Mouse (Mus musculus): ENCODE results near the gene Sept11. TPM values are rescaled to one million over a fixed set of nuclear protein-coding genes. Genes with fewer than 3 reads are reported as not detected.

The Sept11 gene
- polyA plus RNA-seq, 1 experiment from 2014 or later = 22.9 TPM

- Histone ChIP-seq H3K4me2 (peak overlapping the region; percentile 61), H3K4me3 (replicated peaks) (0 out of 2 replicates have a peak overlapping the region, but pooled peaks have one; percentile 91)
- WGBS (ENCODE audit: insufficient replicate concordance) = 71% methylated on average over 1 of the region's 1 CpGs
These were observed 114.3 kb downstream of the Sept11 start for GRCm38 (mm10) chr5:93207555-93207954.

GRCm38 (mm10) chr5:93218375-93218774 lies 125.1 kb downstream of the Sept11 start:
- Histone ChIP-seq H3K36me3 (replicated peaks) (no peaks in the 10 kb centered on the region), H3K9me3 (replicated peaks) (no peaks in the 10 kb centered on the region), H3K9ac (no peak overlapping the region), H3K27ac (replicated peaks) (no peak overlapping the region), H3K4me2 (no peak overlapping the region), H3K27me3 (peaks cover 3% of the 10 kb centered on the region; the same call in 1 of the 2 replicates), H3K4me3 (replicated peaks) (no peak overlapping the region), H3K4me1 (replicated peaks) (no peaks in the 10 kb centered on the region)
- no peak for ATAC-seq (ENCODE audit: insufficient read depth)
- 68% methylated on average over 3 of the region's 3 CpGs for WGBS (ENCODE audit: insufficient replicate concordance)

More at GRCm38 (mm10) chr5:93207555-93207954, 114.3 kb downstream of the Sept11 start:
- H3K27ac ChIP-seq (replicated peaks) = 0 out of 2 replicates have a peak overlapping the region, but pooled peaks have one; percentile 95
- H3K36me3 ChIP-seq (replicated peaks) = no peaks in the 10 kb centered on the region
- no peak for ATAC-seq (ENCODE audit: insufficient read depth)
- peaks cover 26% of the 10 kb centered on the region for H3K4me1 ChIP-seq (replicated peaks)
- H3K27me3 ChIP-seq = no peaks in the 10 kb centered on the region
- H3K9ac ChIP-seq = 0 out of 2 replicates have a peak overlapping the region, but pooled peaks have one; percentile 96
- no peaks in the 10 kb centered on the region for H3K9me3 ChIP-seq (replicated peaks)

- Histone ChIP-seq H3K27me3 (peaks cover 9% of the 10 kb centered on the region; the same call in 1 of the 2 replicates), H3K27ac (replicated peaks) (no peak overlapping the region)
- WGBS (ENCODE audit: insufficient replicate concordance) = 54% methylated on average over 3 of the region's 3 CpGs
These were observed 128.4 kb downstream of the Sept11 start for GRCm38 (mm10) chr5:93221661-93222060.

GRCm38 (mm10) chr5:93224549-93224948 lies 131.3 kb downstream of the Sept11 start:
- H3K9ac ChIP-seq = no peak overlapping the region
- H3K4me3 ChIP-seq (replicated peaks) = no peak overlapping the region
- H3K36me3 ChIP-seq (replicated peaks) = no peaks in the 10 kb centered on the region
- 63% methylated on average over 2 of the region's 2 CpGs for whole genome bisulfite sequencing (ENCODE audit: insufficient replicate concordance)
- H3K4me2 ChIP-seq = no peak overlapping the region
- H3K9me3 ChIP-seq (replicated peaks) = no peaks in the 10 kb centered on the region
- no peak for ATAC-seq (ENCODE audit: insufficient read depth)
- H3K4me1 ChIP-seq (replicated peaks) = peaks cover 23% of the 10 kb centered on the region
- H3K27ac ChIP-seq (replicated peaks) = no peak overlapping the region
- H3K27me3 ChIP-seq = peaks cover 9% of the 10 kb centered on the region; the same call in 1 of the 2 replicates

More at GRCm38 (mm10) chr5:93221661-93222060, 128.4 kb downstream of the Sept11 start:
- no peak overlapping the region for H3K4me3 ChIP-seq (replicated peaks)
- no peak overlapping the region for H3K9ac ChIP-seq
- ATAC-seq (ENCODE audit: insufficient read depth) = no peak
- no peaks in the 10 kb centered on the region for H3K9me3 ChIP-seq (replicated peaks)
- H3K36me3 ChIP-seq (replicated peaks) = no peaks in the 10 kb centered on the region
- H3K4me1 ChIP-seq (replicated peaks) = peaks cover 6% of the 10 kb centered on the region; the same call in 1 of the 2 replicates
- no peak overlapping the region for H3K4me2 ChIP-seq

Other genes starting within 250 kb of the Sept11 start
- 1.1 and 1.4 TPM in 2 replicates for gene Sowahb, start 48.4 kb upstream of the Sept11 start, polyA plus RNA-seq (2015; fragmentation: Nextera tagmentation; extraction: Ambion mirVana)
- 33.1 and 34.9 TPM in 2 replicates for gene Ccni, start 113.1 kb downstream of the Sept11 start, polyA plus RNA-seq (2015; fragmentation: Nextera tagmentation; extraction: Ambion mirVana)
- gene 2010109A12Rik, start 113.1 kb downstream of the Sept11 start, polyA plus RNA-seq (2015; fragmentation: Nextera tagmentation; extraction: Ambion mirVana) = 1.1 and 1.3 TPM in 2 replicates
- 22.0 and 23.9 TPM in 2 replicates for gene Ccng2, start 173.8 kb downstream of the Sept11 start, polyA plus RNA-seq (2015; fragmentation: Nextera tagmentation; extraction: Ambion mirVana)

Data from liver, embryonic 15.5 days (tissue).